Mouse (Mus musculus): ENCODE data around the gene Cdk2ap2.
"Not testable (repeated sequence)": the region's sequence is repeated elsewhere in the genome, so short reads cannot be mapped to it uniquely, and the experiment has no call there.

- TF ChIP-seq CTCF (IDR thresholded peaks at IDR 0.05; ENCODE audit: borderline replicate concordance, insufficient read depth, low read length); POLR2A (IDR thresholded peaks at IDR 0.05; ENCODE audit: low read depth, low read length): not testable (repeated sequence)
These were observed 32.5 kb upstream of the Cdk2ap2 start for GRCm38 (mm10) chr19:4064501-4064900.

Measured in embryonic fibroblast, embryonic 13.5 days (primary cell).